Mouse (Mus musculus): ENCODE measurements around the gene Tmem200b. TPM values are rescaled to one million over a fixed set of nuclear protein-coding genes. Genes with fewer than 3 reads are reported as not detected.

Tmem200b gene
- not detected for polyA plus RNA-seq (2017; shearing (Covaris generic))

DNA sequence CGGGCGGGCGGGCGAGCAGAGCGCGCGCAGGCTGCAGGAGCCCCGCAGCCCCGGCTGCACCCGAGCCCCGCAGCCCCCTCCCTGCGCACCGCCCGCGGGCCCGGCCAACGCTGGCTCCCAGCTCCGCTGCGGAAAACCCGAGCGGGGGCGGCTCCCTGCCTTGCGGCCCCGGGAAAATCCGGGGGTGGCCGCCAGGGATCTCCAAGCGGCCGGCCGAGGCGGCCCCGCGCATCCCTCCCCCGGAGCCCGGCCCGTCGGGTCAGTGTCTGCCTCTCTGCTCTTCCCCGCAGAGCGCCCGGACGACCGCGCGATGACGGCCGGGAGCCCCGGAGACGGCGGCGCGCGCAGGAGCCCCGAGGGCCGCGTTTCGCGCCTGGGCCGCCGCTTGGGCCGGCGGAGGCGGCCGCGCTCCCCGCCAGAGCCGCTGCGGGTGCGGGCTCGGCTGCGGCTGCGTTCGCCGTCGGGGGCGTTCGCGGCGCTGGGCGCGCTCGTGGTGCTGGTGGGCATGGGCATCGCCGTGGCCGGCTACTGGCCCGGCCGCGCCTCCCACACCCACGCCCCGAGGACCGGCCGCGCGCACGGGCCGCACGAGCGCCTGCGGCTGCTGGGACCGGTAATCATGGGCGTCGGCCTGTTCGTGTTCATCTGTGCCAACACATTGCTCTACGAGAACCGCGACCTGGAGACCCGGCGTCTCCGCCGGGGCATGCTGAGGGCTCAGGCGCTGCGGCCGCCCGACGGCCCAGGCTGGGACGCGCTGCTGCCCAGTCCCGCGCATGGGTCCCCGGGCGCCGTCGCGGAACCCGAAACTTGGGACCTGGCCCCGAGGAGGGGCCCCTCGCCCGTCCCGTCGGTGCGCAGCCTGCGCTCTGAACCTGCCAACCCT is at the start of gene Tmem200b:
Gene Tmem200b, plus strand, starts transcription at position 311 of the 886 bp plus-strand sequence.
- no peak for ATAC-seq

DNA sequence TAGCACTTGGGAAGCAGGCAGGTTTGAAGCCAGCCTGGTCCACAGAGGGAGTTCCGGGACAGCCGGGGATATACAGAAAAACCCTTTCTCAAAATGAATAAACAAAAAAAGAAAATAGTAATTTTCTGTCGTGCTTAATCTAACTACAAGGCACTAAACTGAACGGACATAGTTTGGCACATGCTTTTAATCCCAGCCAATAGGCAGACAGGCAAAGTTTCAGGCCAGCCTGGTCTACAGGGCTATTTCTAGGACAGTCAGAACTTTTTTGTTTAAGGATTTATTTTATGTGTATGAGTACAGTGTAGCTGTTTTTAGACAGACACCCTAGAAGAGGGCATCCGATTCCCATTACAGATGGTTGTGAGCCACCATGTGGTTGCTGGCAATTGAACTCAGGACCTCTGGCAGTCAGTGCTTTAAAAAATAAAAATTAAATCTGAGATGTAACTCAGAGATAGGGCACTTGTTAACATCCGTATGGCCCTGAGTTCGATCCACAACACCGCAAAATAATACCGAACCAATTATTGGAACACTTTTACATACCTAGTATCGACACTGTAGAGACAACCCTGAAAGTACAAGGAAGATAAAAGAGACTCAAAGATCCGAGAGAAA is 48.8 kb upstream of the Tmem200b start:
- peak; percentile 16 for ATAC-seq

DNA sequence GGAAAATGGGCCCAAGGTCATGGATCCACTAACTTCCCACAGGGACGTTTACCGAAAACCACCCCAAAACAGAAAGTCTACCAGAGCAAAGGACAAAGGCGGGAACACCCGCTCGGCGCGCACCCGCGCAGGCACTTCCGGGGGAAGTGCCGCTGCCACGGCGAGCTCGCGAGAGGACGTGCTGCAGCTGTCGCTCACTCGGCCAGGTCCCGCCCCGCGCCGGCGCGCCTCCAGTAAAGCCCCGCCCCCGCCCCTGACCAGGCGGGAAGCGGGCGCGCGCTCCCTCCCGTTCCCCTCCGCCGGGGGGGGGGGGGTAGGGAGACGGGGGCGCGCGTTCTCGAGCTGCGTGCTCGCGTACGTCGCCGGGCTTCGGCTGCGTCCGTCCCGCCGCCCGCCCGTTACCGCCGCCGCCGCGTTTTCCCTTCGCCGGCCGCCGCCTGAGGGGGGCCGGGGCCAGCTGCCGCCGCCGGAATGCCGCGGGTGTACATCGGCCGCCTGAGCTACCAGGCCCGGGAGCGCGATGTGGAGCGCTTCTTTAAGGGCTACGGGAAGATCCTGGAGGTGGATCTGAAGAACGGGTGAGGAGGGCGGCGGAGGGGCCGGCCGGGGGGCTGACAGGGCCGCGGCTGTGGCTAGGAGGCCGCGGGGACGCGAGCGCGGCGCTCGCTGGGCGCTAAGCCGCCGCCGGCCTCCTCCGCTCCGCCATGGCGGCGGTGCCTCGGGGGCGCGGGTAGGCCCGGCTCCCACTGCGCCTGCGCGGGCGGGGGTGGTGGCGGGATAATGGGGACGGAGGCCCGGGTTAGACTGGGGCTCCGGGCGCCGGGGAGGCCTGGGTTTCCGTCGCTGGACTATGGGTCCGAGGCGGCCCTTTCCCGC is 48.0 kb upstream of the Tmem200b start, which contains the start of gene Srsf4:
Gene Srsf4, plus strand, starts transcription at position 325 of the 876 bp plus-strand sequence.
- peak; percentile 93 for ATAC-seq

- peak; percentile 24 for ATAC-seq
These were observed 47.4 kb upstream of the Tmem200b start for GRCm38 (mm10) chr4:131874169-131874536.

GRCm38 (mm10) chr4:131874567-131874966 is 47.0 kb upstream of the Tmem200b start:
- no peak for ATAC-seq

DNA sequence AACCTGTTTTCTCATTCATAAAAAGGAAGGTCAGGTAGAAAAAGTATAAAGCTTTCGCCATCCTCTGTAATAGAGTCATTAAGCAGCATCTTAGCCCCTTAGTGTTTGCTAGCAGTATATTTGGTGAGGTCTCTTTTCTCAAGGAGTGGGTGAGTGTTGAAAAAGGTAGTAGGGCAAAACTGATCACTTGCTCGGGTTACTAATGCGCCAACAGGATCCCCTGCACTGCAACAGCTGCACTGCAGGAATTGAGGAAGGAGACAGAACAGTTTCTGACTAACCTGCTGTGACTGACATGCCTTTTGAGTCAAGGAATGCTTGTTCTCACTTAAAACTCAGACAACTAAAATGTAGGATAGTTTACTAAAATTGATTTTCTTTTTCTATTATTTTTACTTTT is 46.3 kb upstream of the Tmem200b start:
- no peak for ATAC-seq

DNA sequence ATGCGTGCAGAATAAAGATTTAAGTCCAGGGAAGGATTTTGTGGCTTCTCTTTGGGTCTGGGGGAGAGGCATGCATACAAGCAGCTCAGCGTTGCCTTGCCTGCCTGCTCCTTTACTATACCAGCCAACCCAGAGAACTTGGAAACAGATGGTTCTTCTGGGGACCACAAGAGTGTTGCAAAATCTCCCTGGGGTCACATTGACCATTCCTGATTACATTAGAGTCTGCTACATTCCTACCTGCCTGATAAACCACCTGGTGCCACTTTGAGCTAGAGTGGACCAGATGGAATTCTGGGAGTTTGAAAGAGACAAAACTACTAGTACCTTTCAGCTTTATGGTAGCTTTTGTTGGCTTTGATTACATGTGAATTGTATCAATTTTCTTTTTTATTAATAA is 44.7 kb upstream of the Tmem200b start:
- ATAC-seq = no peak

DNA sequence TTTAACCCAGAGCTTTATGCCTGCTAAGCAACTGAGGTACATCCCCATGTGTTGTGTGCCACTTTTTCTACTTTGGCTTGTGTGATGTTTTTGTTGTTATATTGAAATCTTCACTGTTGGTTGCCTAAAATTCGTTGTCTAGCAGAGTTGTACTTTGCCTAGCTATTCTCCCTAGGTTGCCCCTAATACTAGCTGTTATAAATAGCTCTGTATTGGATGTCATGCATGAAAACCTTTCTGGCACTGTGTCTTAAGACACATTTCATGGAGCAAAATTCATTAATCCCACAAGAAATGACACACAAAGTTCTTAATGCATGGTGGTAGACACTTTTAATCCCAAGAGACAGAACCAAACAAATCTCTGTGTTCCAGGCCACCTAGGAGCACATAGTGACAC is 41.9 kb upstream of the Tmem200b start:
- no peak for ATAC-seq

GRCm38 (mm10) chr4:131881306-131881705 is 40.3 kb upstream of the Tmem200b start:
- ATAC-seq = peak; percentile 82

DNA sequence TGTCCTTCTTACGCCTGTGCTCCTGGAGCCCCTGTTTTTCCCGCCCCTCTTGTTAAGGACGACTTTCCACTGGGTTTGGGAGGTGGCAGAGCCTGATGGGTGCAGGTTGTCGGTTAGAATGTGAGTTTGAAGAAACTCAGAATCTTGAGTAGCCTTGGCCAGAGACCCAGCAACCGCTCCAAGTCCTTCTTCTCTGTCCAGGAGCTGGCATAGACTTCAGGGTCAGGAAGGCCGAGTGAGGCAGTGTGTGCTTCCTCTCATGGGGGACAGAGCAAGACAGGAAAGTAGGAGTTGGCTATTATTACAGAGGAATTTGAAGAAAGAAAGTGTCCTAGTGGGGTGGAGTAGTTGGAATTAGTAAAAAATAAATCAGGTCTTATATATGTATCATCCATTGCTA is 38.0 kb upstream of the Tmem200b start:
- no peak for ATAC-seq

- no peak for ATAC-seq
These were observed 36.2 kb upstream of the Tmem200b start for GRCm38 (mm10) chr4:131885376-131885775.

- no peak for ATAC-seq
These were observed 33.0 kb upstream of the Tmem200b start for GRCm38 (mm10) chr4:131888564-131888963.

DNA sequence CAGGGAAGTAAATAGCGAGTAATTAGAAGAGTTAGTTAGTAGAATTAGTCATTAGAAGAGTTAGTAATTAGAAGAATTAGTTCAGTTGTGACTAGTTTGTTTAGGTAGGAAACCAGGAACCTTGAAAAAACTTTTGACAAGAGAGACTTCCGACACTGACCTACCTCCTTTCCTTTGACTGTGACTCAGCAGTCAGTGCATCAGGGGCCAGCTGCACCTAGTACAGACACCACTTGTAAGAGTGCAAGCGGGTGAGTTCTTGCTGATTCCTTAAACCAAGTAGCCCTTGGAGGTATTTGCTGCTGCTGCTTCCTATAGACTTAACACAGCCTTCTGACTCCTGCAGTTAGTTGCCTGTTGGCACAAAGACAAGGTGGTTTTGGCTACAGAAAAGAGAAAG is 30.9 kb upstream of the Tmem200b start:
- ATAC-seq = no peak

DNA sequence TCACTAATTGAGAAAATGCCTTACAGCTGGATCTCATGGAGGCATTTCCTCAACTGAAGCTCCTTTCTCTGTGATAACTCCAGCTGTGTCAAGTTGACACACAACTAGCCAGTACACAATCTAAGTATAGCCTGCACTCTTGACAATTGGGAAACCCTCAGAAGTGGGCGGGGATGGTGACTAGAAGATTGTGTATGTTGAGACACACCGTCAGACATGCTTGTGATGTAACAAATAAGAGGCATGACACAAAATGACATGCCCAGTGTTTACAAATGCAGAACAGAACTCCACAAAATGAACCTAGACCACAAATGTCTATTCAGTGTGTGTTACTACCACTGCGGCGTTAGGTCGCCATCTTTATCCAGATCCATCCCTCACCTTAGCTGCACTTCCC is 24.5 kb upstream of the Tmem200b start:
- ATAC-seq = no peak

- ATAC-seq = no peak
These were observed 23.8 kb upstream of the Tmem200b start for GRCm38 (mm10) chr4:131897787-131898186.

GRCm38 (mm10) chr4:131898503-131899179 is 22.9 kb upstream of the Tmem200b start:
- ATAC-seq = no peak

- no peak for ATAC-seq
These were observed 22.4 kb upstream of the Tmem200b start for GRCm38 (mm10) chr4:131899180-131899554.

- no peak for ATAC-seq
These were observed 20.5 kb upstream of the Tmem200b start for GRCm38 (mm10) chr4:131901090-131901489.

GRCm38 (mm10) chr4:131904478-131904877 is 17.1 kb upstream of the Tmem200b start:
- ATAC-seq = no peak

GRCm38 (mm10) chr4:131906423-131906822 is 15.1 kb upstream of the Tmem200b start:
- no peak for ATAC-seq

- ATAC-seq = no peak
These were observed 13.7 kb upstream of the Tmem200b start for GRCm38 (mm10) chr4:131907912-131908311.

DNA sequence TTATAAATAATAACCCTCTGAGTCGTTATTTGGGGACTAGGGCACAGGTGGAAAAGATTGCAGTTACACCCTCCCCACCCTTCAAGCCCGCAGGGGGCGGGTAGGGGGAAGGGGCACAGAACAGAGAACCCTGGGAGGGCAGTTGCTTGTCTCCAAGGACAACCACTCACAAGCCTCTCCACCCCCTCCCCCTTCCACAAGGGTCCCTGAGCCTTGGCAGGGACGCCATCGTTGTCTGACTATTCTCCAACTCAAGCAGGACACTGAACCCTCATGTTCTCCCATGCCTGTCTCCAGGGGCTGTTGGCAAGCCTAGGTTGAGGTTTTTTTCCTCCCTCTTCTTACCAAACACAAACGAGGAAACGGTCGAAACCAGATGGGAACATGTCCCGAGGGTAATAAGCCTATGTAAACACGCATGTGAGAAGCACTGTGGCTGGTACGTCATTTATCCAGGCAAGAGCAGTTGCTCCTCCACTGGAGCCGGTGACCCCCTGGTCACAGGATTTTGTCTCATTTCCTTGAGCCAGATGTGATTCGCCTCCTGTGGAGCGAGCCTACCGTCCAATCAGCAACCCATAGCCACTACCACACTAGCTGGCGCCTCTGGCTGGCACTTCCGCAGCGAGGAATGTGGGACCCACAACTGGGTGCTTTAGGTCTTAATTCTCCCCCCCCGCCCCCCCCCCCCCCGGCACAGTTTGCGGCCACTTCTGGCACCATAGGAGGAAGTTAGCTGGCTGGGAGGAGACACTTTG is 11.2 kb upstream of the Tmem200b start:
- ATAC-seq = no peak

Data from CD4-positive, CD25-positive, alpha-beta regulatory T cell, adult 4 months (primary cell).